Mouse (Mus musculus) adrenal gland, adult 18-20 months (tissue): ENCODE measurements around the gene Smyd5. TPM values are rescaled to one million over a fixed set of nuclear protein-coding genes. Genes with fewer than 3 reads are reported as not detected.

Source experiments
- DNase-seq, 2 experiments: peaks; one replicate each; pipeline ENCODE4 v3.0.0; 2021 to 2022; ENCODE audit warnings: low spot score in 2 of 2
- long read RNA-seq, 2 experiments: library from polyadenylated mRNA; stranded (forward); transcript quantifications; one replicate each; pipeline ENCODE4 v2.0.0; 2021
- total RNA-seq, 2 experiments: library from RNA; stranded (reverse); gene quantifications; 1 replicate in 1 of 2; 2 replicates in 1 of 2; pipeline ENCODE4 v1.2.3; 2021

The Smyd5 gene
- total RNA-seq, result 10 to 100 TPM; 39.8 to 43.2 TPM
- long read RNA-seq, experiment 1, transcript Smyd5-201 (13 exons, 2,486 nt), result major isoform, 25 of 30 reads
- long read RNA-seq, experiment 1, partial matches to known transcripts, result 1 of 30 reads
- long read RNA-seq, experiment 1, other reads (novel, unspliced or antisense), result 4 of 30 reads
- long read RNA-seq, experiment 2, transcript Smyd5-201 (13 exons, 2,486 nt), result major isoform, 5 of 11 reads
- long read RNA-seq, experiment 2, partial matches to known transcripts, result 2 of 11 reads
- long read RNA-seq, experiment 2, other reads (novel, unspliced or antisense), result 4 of 11 reads

DNA sequence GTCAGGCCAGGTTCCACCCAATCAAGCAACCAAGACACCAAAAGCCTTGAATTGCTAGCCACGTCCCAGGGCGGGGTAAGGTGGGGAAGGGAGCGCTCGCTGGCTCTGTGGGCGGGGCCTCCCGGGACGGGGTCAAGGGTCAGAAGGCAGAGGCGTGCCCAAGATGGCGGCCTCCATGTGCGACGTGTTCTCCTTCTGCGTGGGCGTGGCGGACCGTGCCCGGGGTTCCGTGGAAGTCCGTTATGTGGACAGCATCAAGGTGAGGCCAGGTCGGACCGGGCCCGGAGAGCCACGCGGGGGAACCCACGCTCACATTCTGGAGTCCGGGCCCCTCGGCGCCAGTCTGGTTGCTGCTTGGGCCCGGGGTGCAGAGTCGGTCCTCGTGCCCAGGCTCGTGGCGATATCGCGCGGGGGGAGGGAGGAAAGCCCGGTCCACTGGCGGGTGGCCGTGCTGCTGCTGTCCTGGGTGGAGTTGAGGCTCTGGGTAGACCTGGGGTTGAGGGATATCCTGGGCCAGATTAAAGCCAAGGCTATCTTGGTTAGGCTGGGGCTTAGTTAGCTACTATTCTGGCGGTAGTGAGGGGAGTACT lies at the start of gene Smyd5:
Smyd5 (plus strand) TSS at position 148 of the 590 bp plus-strand sequence.
- peak; percentile 91 to 94 for DNase-seq

- DNase-seq, result no peak
These were observed 49.0 kb upstream of the Smyd5 start for GRCm38 (mm10) chr6:85382791-85383190.

DNA sequence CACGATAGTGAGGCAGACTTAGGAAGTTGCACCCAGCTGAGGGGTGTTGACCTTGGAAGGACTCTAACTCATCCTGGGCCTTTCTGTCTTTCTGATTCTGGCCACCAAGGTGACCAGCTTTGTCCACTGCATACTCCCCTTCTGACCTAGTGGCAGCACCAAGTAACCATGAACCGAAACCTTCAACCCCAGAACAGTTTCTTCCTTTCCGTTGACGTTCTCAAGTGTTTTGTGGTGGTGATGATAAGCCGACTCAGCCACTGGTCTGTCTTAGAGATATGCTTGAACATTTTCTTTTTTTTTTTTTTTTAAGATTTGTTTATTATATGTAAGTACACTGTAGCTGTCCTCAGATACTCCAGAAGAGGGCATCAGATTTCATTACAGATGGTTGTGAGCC lies 43.2 kb upstream of the Smyd5 start:
- no peak for DNase-seq

DNA sequence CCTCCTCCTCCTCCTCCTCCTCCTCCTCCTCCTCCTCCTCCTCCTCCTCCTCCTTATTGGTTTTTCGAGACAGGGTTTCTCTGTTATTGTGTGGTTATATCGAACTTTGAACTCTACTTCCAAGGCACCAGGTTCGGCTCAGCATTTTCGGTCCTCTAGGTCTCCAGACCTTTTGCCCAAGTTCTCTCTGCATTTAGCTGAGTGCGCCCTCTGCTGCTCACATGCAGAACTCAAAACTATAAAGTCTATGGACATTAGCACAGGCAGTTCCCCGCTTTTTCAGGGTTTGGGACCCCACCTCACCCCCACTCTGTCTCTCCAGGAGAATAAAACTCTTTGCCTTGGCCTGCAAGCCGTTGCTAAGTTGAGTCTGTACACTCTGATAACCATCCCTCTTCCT lies 40.0 kb upstream of the Smyd5 start:
- DNase-seq, result peak; percentile 71 to 74

- DNase-seq, result no peak
These were observed 36.4 kb upstream of the Smyd5 start for GRCm38 (mm10) chr6:85395360-85395759.

- DNase-seq, result peak; percentile 49 to 53
These were observed 34.6 kb upstream of the Smyd5 start for GRCm38 (mm10) chr6:85397165-85397564.

- DNase-seq, result no peak
These were observed 32.1 kb upstream of the Smyd5 start for GRCm38 (mm10) chr6:85399715-85400114.

GRCm38 (mm10) chr6:85402613-85403012 lies 29.2 kb upstream of the Smyd5 start:
- no peak for DNase-seq

- no peak for DNase-seq
These were observed 28.8 kb upstream of the Smyd5 start for GRCm38 (mm10) chr6:85403039-85403438.

GRCm38 (mm10) chr6:85409003-85409402 lies 22.8 kb upstream of the Smyd5 start:
- DNase-seq, result no peak

DNA sequence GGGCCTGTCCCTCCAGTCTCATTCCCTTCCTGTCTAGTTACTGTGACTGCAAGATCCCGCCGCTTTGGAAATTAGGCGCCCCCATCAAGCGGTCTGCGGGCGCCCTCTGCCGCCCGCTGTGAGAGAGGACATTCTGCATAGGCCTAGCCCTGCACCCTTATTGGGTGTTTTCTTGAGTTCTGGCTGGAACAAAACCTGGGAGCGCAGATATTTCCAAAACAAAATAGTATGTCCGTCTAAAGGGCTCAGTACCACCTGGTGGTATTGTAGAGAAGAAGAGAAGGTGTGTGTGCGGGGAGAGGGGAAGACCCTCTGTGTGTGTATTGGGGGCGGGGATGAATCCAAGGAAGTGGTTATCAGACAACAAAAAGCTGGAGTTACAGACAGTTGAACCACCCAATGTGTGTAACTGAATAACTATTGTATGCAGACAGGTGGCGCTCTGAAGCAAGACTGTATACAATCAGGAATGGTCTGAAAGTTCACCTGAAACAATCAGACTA lies 21.0 kb upstream of the Smyd5 start:
- peak; percentile 27 to 40 for DNase-seq

DNA sequence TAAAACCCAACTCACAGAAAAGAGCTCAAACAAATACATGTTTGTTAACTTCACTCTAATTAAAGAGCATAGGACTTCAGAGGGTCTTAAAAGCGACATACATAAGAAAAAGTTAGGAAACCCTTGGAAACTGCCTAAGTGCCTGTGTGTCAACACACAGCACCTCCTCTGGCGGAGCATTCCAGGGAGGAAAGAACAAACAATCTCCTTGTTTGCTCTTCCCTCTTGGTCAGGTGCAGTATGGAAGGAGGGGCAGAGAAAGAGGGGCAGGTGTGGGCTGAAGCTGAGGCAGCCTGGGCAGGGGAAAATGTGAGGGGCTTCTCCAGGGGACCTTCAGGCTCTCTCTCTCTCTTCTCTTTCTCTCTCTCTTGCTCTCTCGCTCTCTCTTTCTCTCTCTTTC lies 16.0 kb upstream of the Smyd5 start:
- no peak for DNase-seq

GRCm38 (mm10) chr6:85419150-85419549 lies 12.6 kb upstream of the Smyd5 start:
- DNase-seq, result no peak

- DNase-seq, result no peak
These were observed 7.9 kb upstream of the Smyd5 start, which contains the start of gene Noto for GRCm38 (mm10) chr6:85423836-85424379. Gene Noto (plus strand): TSS chr6:85423886.

DNA sequence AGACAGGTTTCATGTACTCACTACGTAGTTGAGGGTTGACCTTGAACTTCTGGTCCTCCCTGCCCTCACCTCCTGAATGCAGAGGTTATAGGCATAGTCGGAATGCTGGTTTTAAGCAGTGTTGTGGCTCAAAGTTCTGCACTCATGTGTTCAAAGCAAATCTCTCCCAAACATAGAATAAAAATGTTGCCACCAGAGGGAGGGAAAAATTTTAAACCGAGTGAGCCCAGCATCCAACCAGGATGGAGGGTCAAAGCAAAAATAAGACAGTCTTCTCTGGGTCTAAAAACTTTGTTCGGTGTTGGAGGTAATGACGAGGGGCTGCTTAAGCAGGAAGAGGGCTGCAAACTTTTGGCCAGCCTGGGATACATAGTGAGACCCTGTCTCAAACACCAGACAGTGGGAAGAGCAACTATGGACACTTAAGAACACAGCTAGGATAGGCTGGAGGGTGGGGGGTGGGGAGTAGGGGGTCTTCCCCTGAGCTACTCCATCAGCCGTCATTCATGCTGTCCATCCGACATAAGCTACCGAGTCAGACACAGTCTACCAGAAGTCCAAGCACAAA lies 431 bp upstream of the Smyd5 start:
- DNase-seq, result no peak

- DNase-seq, result no peak
These were observed 2.1 kb downstream of the Smyd5 start for GRCm38 (mm10) chr6:85433865-85434264.

DNA sequence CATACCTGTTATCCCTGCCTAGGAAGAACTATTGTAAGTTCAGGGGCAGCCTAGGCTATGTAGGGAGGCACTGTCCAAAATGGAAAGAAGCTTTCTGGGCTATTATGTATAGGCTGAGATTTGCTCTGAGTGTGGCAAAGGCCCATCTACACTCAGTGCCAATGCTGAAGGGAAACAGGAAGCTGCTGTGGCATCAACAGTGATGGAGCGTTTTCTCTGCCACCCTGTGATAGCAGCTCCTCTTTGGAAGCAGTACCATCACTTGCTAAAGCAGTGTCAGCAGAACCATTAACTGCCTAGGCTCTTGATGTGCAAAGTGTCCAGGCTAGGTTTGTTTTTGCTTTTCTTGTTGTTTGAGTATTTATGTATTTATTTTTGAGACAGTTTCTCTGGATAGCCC lies 4.4 kb downstream of the Smyd5 start:
- DNase-seq, result no peak

- DNase-seq, result no peak
These were observed 4.8 kb downstream of the Smyd5 start for GRCm38 (mm10) chr6:85436631-85437030.

GRCm38 (mm10) chr6:85441142-85441541 lies 9.4 kb downstream of the Smyd5 start:
- no peak for DNase-seq

- DNase-seq, result peak in 1 of 2 experiments; percentile 26
These were observed 11.9 kb downstream of the Smyd5 start for GRCm38 (mm10) chr6:85443488-85444233.

- no peak for DNase-seq
These were observed 12.6 kb downstream of the Smyd5 start for GRCm38 (mm10) chr6:85444266-85444965.
